26 mouse cellular contexts compared by ENCODE assay signal in the genomic region with DNA sequence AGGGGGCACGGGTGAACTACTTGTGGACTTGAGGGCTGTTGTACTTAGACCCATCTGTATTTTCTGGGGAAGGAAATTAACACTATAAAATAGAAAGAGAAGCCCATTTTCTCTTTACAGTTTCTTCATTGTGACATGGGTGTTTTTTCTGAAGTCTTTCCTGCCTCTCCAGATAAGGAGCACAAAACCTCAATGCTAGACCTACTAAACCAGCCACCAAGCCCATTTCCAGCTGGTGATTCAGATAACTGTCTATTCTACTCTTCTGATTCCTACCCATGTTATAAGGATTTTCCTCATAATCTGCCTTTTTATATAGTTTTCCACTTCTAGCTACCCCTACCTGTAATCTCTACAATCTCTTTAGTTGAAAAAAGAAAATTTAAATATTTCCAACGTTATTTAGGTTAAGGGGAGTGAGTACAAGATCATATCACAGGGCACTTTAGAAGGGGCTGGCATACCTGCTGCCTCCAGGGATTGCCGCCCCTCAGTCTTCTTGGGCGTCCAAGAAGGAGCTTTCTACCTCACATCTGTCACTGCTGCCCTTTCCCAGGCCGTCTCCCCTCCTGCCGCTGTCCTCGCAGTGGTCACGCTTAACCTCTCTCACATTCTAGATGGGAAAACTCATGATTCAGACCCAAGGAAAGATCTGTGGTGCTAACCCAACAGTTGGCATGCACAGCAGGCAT. TPM values are rescaled to one million over a fixed set of nuclear protein-coding genes. Genes with fewer than 3 reads are reported as not detected.
A peak's percentile ranks its signal among the peaks of the same experiment; 100 is the strongest.
DNase-seq lines count a peak whose midpoint lies in the region; ATAC-seq and TF ChIP-seq lines count a peak whose summit lies in the region.
"Had no signal": no experiment of that assay in that cellular context is flagged by ENCODE, and none has a peak within 500 bp of the region (broad histone marks: within the 10 kb centered on the region; RNA-seq: fewer than 3 reads in every experiment).

No protein-coding gene starts in this region.

- no peak for TF ChIP-seq CTCF in liver, embryonic 14.5 days (IDR thresholded peaks at IDR 0.05; ENCODE audit: low read depth)
- TF ChIP-seq CTCF in lung, postnatal 0 days (IDR thresholded peaks at IDR 0.05), result no peak

- peaks cover 10% of the 10 kb centered on the region; the same call in 1 of the 2 replicates for H3K4me1 ChIP-seq in liver, embryonic 11.5 days (replicated peaks; ENCODE audit: control insufficient read depth, insufficient read depth, low read length)
- H3K4me1 ChIP-seq in liver, embryonic 14.5 days (replicated peaks; ENCODE audit: control insufficient read depth in 2 of 2, insufficient read depth in 2 of 2, low read length in 1 of 2), result peaks cover 10% of the 10 kb centered on the region in 2 experiments
- no peaks in the 10 kb centered on the region for H3K4me1 ChIP-seq in lung, postnatal 0 days (ENCODE audit: insufficient read depth, low read depth, low read length)
- H3K4me1 ChIP-seq: kidney, embryonic 15.5 days had no signal

- H3K27me3 ChIP-seq in liver, embryonic 11.5 days (replicated peaks; ENCODE audit: control insufficient read depth, insufficient read depth, low read length), result no peaks in the 10 kb centered on the region
- H3K27me3 ChIP-seq in liver, embryonic 14.5 days (ENCODE audit: control insufficient read depth, insufficient read depth, low read length), result no peaks in the 10 kb centered on the region
- no peaks in the 10 kb centered on the region for H3K27me3 ChIP-seq in lung, postnatal 0 days (replicated peaks; ENCODE audit: insufficient read depth, low read length)
- H3K27me3 ChIP-seq: forebrain, embryonic 12.5 days; hindbrain, embryonic 15.5 days; kidney, embryonic 15.5 days had no signal

- WGBS in liver, embryonic 11.5 days, result 70% methylated on average over 8 of the region's 8 CpGs
- 48% methylated on average over 8 of the region's 8 CpGs for WGBS in liver, embryonic 14.5 days (ENCODE audit: insufficient replicate concordance)
- WGBS in lung, postnatal 0 days, result 90% methylated on average over 8 of the region's 8 CpGs

- H3K36me3 ChIP-seq in liver, embryonic 11.5 days (ENCODE audit: control insufficient read depth, insufficient read depth, low read length), result no peaks in the 10 kb centered on the region
- H3K36me3 ChIP-seq in liver, embryonic 14.5 days (replicated peaks; ENCODE audit: control insufficient read depth, insufficient read depth, low read depth), result no peaks in the 10 kb centered on the region; the same call in 1 of the 2 replicates
- H3K36me3 ChIP-seq in lung, postnatal 0 days (ENCODE audit: insufficient read depth, low read length), result peaks cover 4% of the 10 kb centered on the region; the same call in 1 of the 2 replicates
- H3K36me3 ChIP-seq: forebrain, embryonic 12.5 days; hindbrain, embryonic 10.5 days; hindbrain, embryonic 15.5 days had no signal

- H3K9ac ChIP-seq in liver, embryonic 11.5 days (ENCODE audit: low read depth, low read length), result no peak overlapping the region
- H3K9ac ChIP-seq in liver, embryonic 14.5 days (replicated peaks), result 0 out of 2 replicates have a peak overlapping the region, but pooled peaks have one; percentile 3
- H3K9ac ChIP-seq in lung, postnatal 0 days (replicated peaks; ENCODE audit: low read depth), result no peak overlapping the region
- H3K9ac ChIP-seq: forebrain, embryonic 12.5 days; hindbrain, embryonic 15.5 days; kidney, embryonic 15.5 days; lung, embryonic 14.5 days had no signal

- peak; percentile 75 for TF ChIP-seq EP300 in liver, embryonic 14.5 days (IDR thresholded peaks at IDR 0.05; ENCODE audit: low read depth)
- no peak for TF ChIP-seq EP300 in lung, postnatal 0 days (IDR thresholded peaks at IDR 0.05)

- no peaks in the 10 kb centered on the region for H3K9me3 ChIP-seq in liver, embryonic 11.5 days (ENCODE audit: control insufficient read depth, low read length)
- no peaks in the 10 kb centered on the region for H3K9me3 ChIP-seq in liver, embryonic 14.5 days (ENCODE audit: control insufficient read depth, low read length)
- no peaks in the 10 kb centered on the region for H3K9me3 ChIP-seq in lung, postnatal 0 days (ENCODE audit: low read length)
- H3K9me3 ChIP-seq: forebrain, embryonic 12.5 days; hindbrain, embryonic 10.5 days; hindbrain, embryonic 15.5 days; kidney, embryonic 15.5 days had no signal

- no peak overlapping the region for H3K4me3 ChIP-seq in liver, embryonic 11.5 days (ENCODE audit: low read depth, low read length)
- H3K4me3 ChIP-seq in liver, embryonic 14.5 days (ENCODE audit: insufficient read depth in 1 of 2, low read depth in 2 of 2, low read length in 2 of 2), result no peak overlapping the region
- H3K4me3 ChIP-seq in lung, postnatal 0 days (ENCODE audit: low read depth, low read length), result no peak overlapping the region
- H3K4me3 ChIP-seq: erythroblast, embryonic 14.5 days; forebrain, embryonic 12.5 days; hindbrain, embryonic 10.5 days; hindbrain, embryonic 15.5 days; kidney, embryonic 15.5 days had no signal

- H3K4me2 ChIP-seq in liver, embryonic 11.5 days, result peak overlapping the region; percentile 47
- H3K4me2 ChIP-seq in liver, embryonic 14.5 days (ENCODE audit: low read depth), result peak overlapping the region; percentile 31; the same call in 1 of the 2 replicates
- H3K4me2 ChIP-seq in lung, postnatal 0 days (replicated peaks; ENCODE audit: low read depth, low read length), result no peak overlapping the region
- H3K4me2 ChIP-seq: forebrain, embryonic 12.5 days; hindbrain, embryonic 15.5 days; kidney, embryonic 15.5 days; lung, embryonic 14.5 days had no signal

- H3K27ac ChIP-seq in liver, embryonic 11.5 days (ENCODE audit: low read depth, low read length), result peak overlapping the region; percentile 25; the same call in 1 of the 2 replicates
- H3K27ac ChIP-seq in liver, embryonic 14.5 days, result no peak overlapping the region
- H3K27ac ChIP-seq in lung, postnatal 0 days (ENCODE audit: low read length), result no peak overlapping the region
- H3K27ac ChIP-seq: forebrain, embryonic 12.5 days; hindbrain, embryonic 10.5 days; hindbrain, embryonic 15.5 days; kidney, embryonic 15.5 days had no signal

- no peak for DNase-seq in liver, embryonic 11.5 days (ENCODE audit: low spot score)
- DNase-seq in liver, result no peak
- peak; percentile 62 for DNase-seq in c-Kit-positive CD71-positive TER-119-positive erythroid progenitor cells, embryonic 14.5 days (ENCODE audit: low spot score)
- peak; percentile 17 to 47 (median 31) for DNase-seq in liver, embryonic 14.5 days (ENCODE audit: low read depth in 3 of 3, low spot score in 3 of 3)
- no peak for DNase-seq in lung, postnatal 0 days (ENCODE audit: low spot score)
- no peak for DNase-seq in gastrocnemius, postnatal 4 days (ENCODE audit: low spot score in 2 of 2)
- DNase-seq in retina, embryonic 14.5 days (ENCODE audit: low spot score), result no peak
- DNase-seq: adrenal gland, adult 2 months; cerebellum, adult 11-12 months; cerebellum, adult 9-11 months; gastrocnemius, postnatal 10 days; heart, postnatal 14 days; kidney, adult 18-20 months; kidney, postnatal 25 days; lung, embryonic 14.5 days; midbrain, embryonic 14.5 days; retina, postnatal 1 day; right cerebral cortex, postnatal 25 days; spleen, adult 18-20 months; thymus, postnatal 14 days had no signal

- peak; percentile 83 for ATAC-seq in liver, embryonic 11.5 days (replicated peaks; ENCODE audit: low FRiP score)
- peak; percentile 71; the same call in 1 of the 2 replicates for ATAC-seq in liver, embryonic 14.5 days (ENCODE audit: insufficient read depth)
- no peak for ATAC-seq in lung, postnatal 0 days
- ATAC-seq: activated CD4-positive, CD25-positive, alpha-beta regulatory T cell, adult 4 months had no signal

RNA-seq across cellular contexts. Expression of a gene that starts 57.5 kb away (rescaled TPM):
- 28.2 and 29.5 TPM in 2 replicates for polyA plus RNA-seq in liver, embryonic 11.5 days (2014; fragmentation: Nextera tagmentation; extraction: Ambion mirVana)
- polyA plus RNA-seq in liver, embryonic 14.5 days (2012; rRNA removed), result 4.6 and 6.4 TPM in 2 replicates
- 15.3 and 18.9 TPM in 2 replicates for polyA plus RNA-seq in liver, embryonic 14.5 days (2014; fragmentation: Nextera tagmentation; extraction: Ambion mirVana)
- polyA plus RNA-seq in lung, postnatal 0 days (2015; fragmentation: Nextera tagmentation; extraction: Ambion mirVana), result 30.4 and 34.4 TPM in 2 replicates
- 10 to 100 TPM; 35.7 to 36.4 TPM for total RNA-seq in gastrocnemius, postnatal 4 days (2021)

Comparison
In these comparisons a context has a peak if more than half of its experiments do, and no peak if none do; other contexts are left out.
1. DNase-seq: peak in c-Kit-positive CD71-positive TER-119-positive erythroid progenitor cells, embryonic 14.5 days (single experiment) and liver, embryonic 14.5 days (3 of 3); none in liver, embryonic 11.5 days (single experiment), liver (single experiment), lung, postnatal 0 days (single experiment), gastrocnemius, postnatal 4 days (0 of 2) and retina, embryonic 14.5 days (single experiment).